In genomic region chr13:84636831-84637230, GRCm38 (mm10) we compare ENCODE assay signal across 28 mouse cellular contexts.
DNase-seq lines count a peak whose midpoint lies in the region; ATAC-seq lines count a peak whose summit lies in the region.
"Had no signal": no experiment of that assay in that cellular context is flagged by ENCODE, and none has a peak within 500 bp of the region (broad histone marks: within the 10 kb centered on the region; RNA-seq: fewer than 3 reads in every experiment).

No protein-coding gene starts in this region.

- 0 out of 2 replicates have a peak, but pooled peaks cover 5% of the 10 kb centered on the region for H3K4me1 ChIP-seq in midbrain, embryonic 11.5 days (ENCODE audit: control insufficient read depth, insufficient read depth, low read length)
- 0 out of 2 replicates have a peak, but pooled peaks cover 4% of the 10 kb centered on the region for H3K4me1 ChIP-seq in midbrain, embryonic 15.5 days
- peaks cover 24% of the 10 kb centered on the region for H3K4me1 ChIP-seq in forebrain, embryonic 13.5 days
- H3K4me1 ChIP-seq in forebrain, embryonic 16.5 days (replicated peaks; ENCODE audit: control insufficient read depth, insufficient read depth, low read length): peaks cover 4% of the 10 kb centered on the region; the same call in 1 of the 2 replicates
- H3K4me1 ChIP-seq: embryonic facial prominence, embryonic 12.5 days; embryonic facial prominence, embryonic 15.5 days; heart, embryonic 10.5 days; heart, embryonic 13.5 days had no signal

- H3K4me3 ChIP-seq in midbrain, embryonic 11.5 days (ENCODE audit: low read depth, low read length): no peak overlapping the region
- no peak overlapping the region for H3K4me3 ChIP-seq in midbrain, embryonic 15.5 days
- H3K4me3 ChIP-seq in forebrain, embryonic 13.5 days: no peak overlapping the region
- no peak overlapping the region for H3K4me3 ChIP-seq in forebrain, embryonic 16.5 days (replicated peaks; ENCODE audit: low read length)
- H3K4me3 ChIP-seq: embryonic facial prominence, embryonic 12.5 days; embryonic facial prominence, embryonic 15.5 days; heart, adult 2 months; heart, embryonic 10.5 days; heart, embryonic 13.5 days had no signal

- H3K27ac ChIP-seq in midbrain, embryonic 11.5 days (ENCODE audit: low read depth, low read length): no peak overlapping the region
- H3K27ac ChIP-seq in midbrain, embryonic 15.5 days: no peak overlapping the region
- H3K27ac ChIP-seq in forebrain, embryonic 13.5 days: peak overlapping the region; percentile 70
- peak overlapping the region; percentile 58 for H3K27ac ChIP-seq in forebrain, embryonic 16.5 days (ENCODE audit: low read length)
- H3K27ac ChIP-seq: embryonic facial prominence, embryonic 12.5 days; embryonic facial prominence, embryonic 15.5 days; heart, adult 2 months; heart, embryonic 10.5 days; heart, embryonic 13.5 days; hindbrain, embryonic 14.5 days; hindbrain, postnatal 0 days had no signal

- H3K9me3 ChIP-seq in midbrain, embryonic 11.5 days (ENCODE audit: control insufficient read depth, low read length): no peaks in the 10 kb centered on the region
- H3K9me3 ChIP-seq in midbrain, embryonic 15.5 days: no peaks in the 10 kb centered on the region
- H3K9me3 ChIP-seq in forebrain, embryonic 13.5 days (replicated peaks): peaks cover 6% of the 10 kb centered on the region; the same call in 1 of the 2 replicates
- no peaks in the 10 kb centered on the region for H3K9me3 ChIP-seq in forebrain, embryonic 16.5 days (ENCODE audit: control insufficient read depth, low read length)
- H3K9me3 ChIP-seq: embryonic facial prominence, embryonic 12.5 days; embryonic facial prominence, embryonic 15.5 days; heart, embryonic 10.5 days; heart, embryonic 13.5 days had no signal

- peak; percentile 10 for DNase-seq in midbrain, embryonic 11.5 days (ENCODE audit: low spot score, missing footprints)
- DNase-seq in adrenal gland, postnatal 36 days: no peak
- no peak for DNase-seq in embryo, embryonic 10 days (ENCODE audit: low spot score)
- DNase-seq in thymus, postnatal 14 days: no peak
- DNase-seq: adrenal gland, adult 8-10 months; adrenal gland, postnatal 25 days; B cell, adult 2 months; cerebellum, adult 11-12 months; cerebellum, adult 8-10 months; cerebellum, postnatal 10 days; gastrocnemius, postnatal 10 days; gastrocnemius, postnatal 36 days; heart, adult 2 months; heart, postnatal 14 days; heart, postnatal 4 days; kidney, adult 18-20 months had no signal

- no peaks in the 10 kb centered on the region for H3K36me3 ChIP-seq in midbrain, embryonic 11.5 days (ENCODE audit: control insufficient read depth, insufficient read depth, low read length)
- H3K36me3 ChIP-seq in midbrain, embryonic 15.5 days (replicated peaks): no peaks in the 10 kb centered on the region
- no peaks in the 10 kb centered on the region for H3K36me3 ChIP-seq in forebrain, embryonic 13.5 days (ENCODE audit: poor library complexity, severe bottlenecking)
- H3K36me3 ChIP-seq in forebrain, embryonic 16.5 days (ENCODE audit: control insufficient read depth, insufficient read depth): no peaks in the 10 kb centered on the region
- H3K36me3 ChIP-seq: embryonic facial prominence, embryonic 12.5 days; embryonic facial prominence, embryonic 15.5 days; heart, embryonic 10.5 days; heart, embryonic 13.5 days had no signal

- H3K27me3 ChIP-seq in midbrain, embryonic 11.5 days (ENCODE audit: control insufficient read depth, insufficient read depth, low read length): no peaks in the 10 kb centered on the region; the same call in 1 of the 2 replicates
- no peaks in the 10 kb centered on the region for H3K27me3 ChIP-seq in midbrain, embryonic 15.5 days (replicated peaks)
- no peaks in the 10 kb centered on the region for H3K27me3 ChIP-seq in forebrain, embryonic 13.5 days
- H3K27me3 ChIP-seq in forebrain, embryonic 16.5 days (replicated peaks; ENCODE audit: control insufficient read depth, insufficient read depth, low read length): no peaks in the 10 kb centered on the region
- H3K27me3 ChIP-seq: embryonic facial prominence, embryonic 12.5 days; embryonic facial prominence, embryonic 15.5 days; heart, embryonic 13.5 days had no signal

- no peak for ATAC-seq in midbrain, embryonic 11.5 days (ENCODE audit: low FRiP score)
- no peak for ATAC-seq in midbrain, embryonic 15.5 days (replicated peaks)
- ATAC-seq in forebrain, embryonic 13.5 days: no peak
- no peak for ATAC-seq in forebrain, embryonic 16.5 days
- ATAC-seq: activated CD4-positive, CD25-positive, alpha-beta regulatory T cell, adult 4 months; hindbrain, postnatal 0 days; inflammation-experienced regulatory T-cells, adult 6 months; intestine, embryonic 16.5 days had no signal

- H3K9ac ChIP-seq in midbrain, embryonic 11.5 days (ENCODE audit: low read length): no peak overlapping the region
- H3K9ac ChIP-seq in midbrain, embryonic 15.5 days: no peak overlapping the region
- no peak overlapping the region for H3K9ac ChIP-seq in forebrain, embryonic 13.5 days
- H3K9ac ChIP-seq in forebrain, embryonic 16.5 days (replicated peaks; ENCODE audit: low read depth, low read length): no peak overlapping the region
- H3K9ac ChIP-seq: embryonic facial prominence, embryonic 12.5 days; embryonic facial prominence, embryonic 15.5 days; heart, embryonic 13.5 days; hindbrain, embryonic 14.5 days had no signal

- no peak overlapping the region for H3K4me2 ChIP-seq in midbrain, embryonic 11.5 days
- no peak overlapping the region for H3K4me2 ChIP-seq in midbrain, embryonic 15.5 days
- no peak overlapping the region for H3K4me2 ChIP-seq in forebrain, embryonic 13.5 days
- 0 out of 2 replicates have a peak overlapping the region, but pooled peaks have one; percentile 5 for H3K4me2 ChIP-seq in forebrain, embryonic 16.5 days (ENCODE audit: low read length)
- H3K4me2 ChIP-seq: embryonic facial prominence, embryonic 12.5 days; embryonic facial prominence, embryonic 15.5 days; heart, embryonic 13.5 days; hindbrain, embryonic 14.5 days had no signal

Comparison
In these comparisons a context has a peak if more than half of its experiments do, and no peak if none do; other contexts are left out.
1. H3K27ac ChIP-seq: peak in forebrain, embryonic 13.5 days (single experiment) and forebrain, embryonic 16.5 days (single experiment); none in midbrain, embryonic 11.5 days (single experiment) and midbrain, embryonic 15.5 days (single experiment).